Mouse (Mus musculus) spleen, postnatal 14 days (tissue): ENCODE results near the gene Camkv.

Experiments
- DNase-seq, 2 experiments: peaks; one replicate each; pipeline ENCODE4 v3.0.0; 2021 to 2022; ENCODE audit warnings: low spot score in 2 of 2

Gene Camkv

DNA sequence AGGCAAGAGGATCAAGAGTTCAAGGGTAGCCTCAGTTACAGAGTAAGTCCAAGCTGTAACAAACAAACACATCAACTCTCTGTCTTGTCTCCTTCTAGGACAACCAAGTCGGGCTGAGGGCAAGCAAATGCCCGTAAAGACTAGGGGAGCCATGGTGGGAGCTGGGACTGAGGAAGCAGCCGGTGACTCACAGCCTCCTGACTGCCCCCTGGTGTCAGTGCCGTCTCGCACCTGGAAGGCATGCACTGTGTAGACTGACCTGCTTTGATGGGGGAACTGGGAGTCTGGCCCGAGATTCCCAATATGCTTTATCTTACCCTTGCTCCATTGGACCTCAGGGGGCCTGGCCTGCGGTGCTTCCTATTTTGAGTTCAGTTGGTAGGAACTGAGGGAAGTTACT, 12.5 kb upstream of the Camkv start:
- peak in 1 of 2 experiments; percentile 24 for DNase-seq

DNA sequence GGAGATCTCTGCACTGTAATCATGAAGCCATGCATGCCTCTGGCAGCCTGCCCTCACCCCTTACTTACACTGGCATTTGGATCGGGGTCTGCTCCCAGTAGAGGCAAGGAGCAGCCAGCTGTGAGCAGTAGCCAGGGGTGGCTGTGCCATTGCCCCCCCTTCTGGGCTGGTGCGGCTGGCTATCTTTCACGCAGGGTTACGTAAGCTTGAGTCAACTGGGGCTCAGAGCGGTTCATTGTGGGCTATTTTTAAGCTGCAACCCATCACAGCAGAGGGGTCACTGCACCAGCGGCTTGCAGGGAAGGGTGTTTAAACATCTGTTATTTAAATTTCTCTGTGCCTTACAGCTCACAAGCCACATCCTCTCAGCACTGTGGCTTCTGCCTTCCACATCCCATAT, 11.5 kb upstream of the Camkv start:
- DNase-seq: no peak

DNA sequence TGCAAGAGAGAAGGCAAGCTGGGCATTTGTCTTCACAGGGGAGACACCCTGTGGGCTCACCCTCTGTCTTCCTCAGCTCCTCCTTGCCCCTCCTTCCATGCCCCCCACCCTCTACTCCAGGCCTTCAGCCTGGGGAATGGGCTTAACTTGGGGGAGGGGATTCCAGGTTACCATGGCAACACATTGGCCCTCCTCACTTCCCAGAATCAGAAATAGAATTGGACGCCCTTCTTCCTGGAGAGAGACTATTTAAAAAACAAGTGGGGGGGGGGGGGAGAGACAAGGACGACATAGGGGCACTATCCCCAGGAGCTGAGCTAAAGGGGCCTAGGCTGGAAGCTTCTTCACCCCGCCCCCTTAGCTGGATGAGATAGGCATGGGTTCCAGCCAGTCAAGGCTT, 10.2 kb upstream of the Camkv start:
- DNase-seq: no peak

DNA sequence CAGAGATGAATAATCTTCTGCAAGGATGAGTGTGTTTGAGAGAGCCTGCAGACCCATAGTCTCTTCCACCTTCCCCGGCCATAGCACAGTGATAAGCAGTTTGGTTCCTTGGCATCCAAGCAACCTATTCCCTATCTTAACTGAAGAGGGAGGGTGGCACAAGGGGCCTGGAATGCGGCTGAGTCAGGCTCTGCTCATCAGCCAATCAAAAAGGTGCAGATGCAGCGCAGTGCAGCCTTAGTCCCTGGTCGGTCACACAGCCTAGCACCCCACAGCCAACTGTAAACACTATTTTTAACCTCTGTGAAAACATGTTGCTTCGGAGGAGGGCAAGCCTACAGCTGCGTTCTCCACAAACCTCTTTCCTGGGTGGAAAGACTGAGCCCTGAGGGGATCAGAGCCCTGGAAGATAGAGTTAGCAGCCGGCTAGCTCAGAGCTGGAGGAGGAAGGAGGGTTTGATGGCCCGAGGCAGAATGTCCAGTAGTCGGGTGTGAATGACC, 8.5 kb upstream of the Camkv start:
- DNase-seq: no peak

DNA sequence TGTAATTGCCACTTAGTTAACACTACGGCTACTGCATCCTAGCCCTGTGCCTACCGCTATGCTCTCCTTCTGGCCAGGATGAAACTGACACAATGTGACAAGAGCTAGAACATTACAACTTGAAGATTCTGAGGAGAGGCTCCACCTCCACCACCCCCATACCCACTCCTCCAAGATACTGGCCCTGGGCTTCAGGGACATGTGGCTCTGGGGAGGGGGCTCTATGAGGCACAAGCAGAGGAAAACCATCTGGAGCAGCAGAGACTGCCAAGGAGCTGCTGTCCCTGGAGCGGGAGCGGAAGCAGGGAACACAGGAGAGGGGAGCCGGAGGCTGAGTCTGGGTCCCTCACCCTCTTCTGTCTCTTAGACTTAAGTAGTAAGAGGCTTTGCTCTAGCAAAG, 7.7 kb upstream of the Camkv start:
- DNase-seq: no peak

DNA sequence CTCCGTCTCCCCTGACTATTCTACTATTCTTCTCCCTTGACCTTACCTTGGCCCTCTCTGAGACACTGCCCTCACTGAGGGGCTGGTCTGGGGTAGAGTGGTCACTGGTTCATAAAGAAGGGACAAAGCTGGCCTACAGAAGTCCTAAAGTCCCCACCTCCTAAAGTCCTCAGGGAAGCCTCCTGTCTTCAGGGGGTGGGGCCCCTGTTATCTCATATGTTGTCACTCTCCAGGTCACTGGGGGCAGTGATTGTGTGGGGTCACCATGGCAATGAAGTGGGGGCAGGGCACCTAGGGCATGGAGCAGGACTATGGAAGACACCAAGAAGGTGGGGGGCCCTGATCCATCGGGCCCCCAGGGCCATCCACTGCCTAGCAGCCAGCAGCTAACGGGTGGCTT, 7.3 kb upstream of the Camkv start, which contains the start of gene Actl11:
TSS of gene Actl11 (plus strand) at position 301 of the 400 bp plus-strand sequence.
- DNase-seq: no peak

DNA sequence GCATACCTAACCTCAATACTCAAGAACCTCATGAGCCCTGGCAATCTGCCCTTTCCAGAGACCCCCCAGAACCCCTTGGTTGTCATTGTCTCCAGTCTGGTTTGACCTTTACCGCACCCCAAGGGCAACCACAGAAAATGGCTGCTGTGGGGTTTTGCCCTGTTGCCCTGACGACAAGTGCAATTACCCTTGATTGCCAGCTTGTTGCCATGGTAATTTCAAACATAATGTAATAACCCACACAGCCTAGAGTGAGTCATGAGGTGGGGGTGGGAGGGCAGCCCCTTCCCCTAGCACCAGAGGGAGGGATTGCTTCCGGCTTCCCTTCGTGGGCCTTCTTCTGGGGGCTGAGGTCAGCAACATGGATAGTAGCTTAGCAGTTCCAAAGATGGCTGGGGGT, 3.3 kb upstream of the Camkv start:
- DNase-seq: no peak

DNA sequence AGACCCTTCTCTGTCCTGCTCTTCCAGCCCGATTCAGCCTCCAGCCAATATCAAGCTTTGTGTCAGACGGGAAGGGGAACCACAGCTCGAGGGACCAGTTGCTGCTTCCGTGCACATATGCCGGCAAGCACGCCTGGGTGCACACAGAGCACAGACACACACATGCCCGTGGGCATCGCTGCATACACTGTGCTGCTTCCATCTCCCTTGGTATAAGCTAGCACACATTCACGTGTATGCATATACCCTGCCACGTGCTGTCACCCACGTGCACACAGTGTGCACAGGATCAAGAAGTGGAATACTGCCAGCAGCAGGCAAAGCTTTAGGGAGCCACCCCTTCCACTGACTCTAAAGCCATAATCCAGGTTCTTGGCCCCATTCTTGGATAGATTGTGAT, 1.3 kb upstream of the Camkv start:
- DNase-seq: no peak

DNA sequence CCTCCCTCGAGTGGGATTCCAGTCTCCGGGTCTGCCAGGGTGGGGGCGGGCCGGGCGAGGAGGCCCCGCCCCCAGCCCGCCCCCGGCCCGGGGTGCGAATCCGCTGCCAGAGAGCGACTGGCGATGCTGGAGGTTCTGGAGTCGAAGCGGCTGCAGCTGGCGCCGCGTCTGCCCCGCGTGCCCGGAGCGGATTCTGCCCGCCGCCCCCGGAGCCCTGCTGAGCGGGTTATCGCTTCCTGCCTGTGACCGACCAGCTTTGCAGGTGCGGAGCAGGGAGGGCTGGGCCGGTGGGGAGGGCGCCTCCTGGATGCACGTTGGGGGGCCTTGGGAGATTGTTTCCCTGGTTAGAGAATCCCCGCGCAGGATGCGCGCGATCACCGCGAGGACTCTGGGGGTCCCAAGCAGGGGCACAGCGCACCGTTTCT, 328 bp downstream of the Camkv start:
- peak in 1 of 2 experiments; percentile 16 for DNase-seq

DNA sequence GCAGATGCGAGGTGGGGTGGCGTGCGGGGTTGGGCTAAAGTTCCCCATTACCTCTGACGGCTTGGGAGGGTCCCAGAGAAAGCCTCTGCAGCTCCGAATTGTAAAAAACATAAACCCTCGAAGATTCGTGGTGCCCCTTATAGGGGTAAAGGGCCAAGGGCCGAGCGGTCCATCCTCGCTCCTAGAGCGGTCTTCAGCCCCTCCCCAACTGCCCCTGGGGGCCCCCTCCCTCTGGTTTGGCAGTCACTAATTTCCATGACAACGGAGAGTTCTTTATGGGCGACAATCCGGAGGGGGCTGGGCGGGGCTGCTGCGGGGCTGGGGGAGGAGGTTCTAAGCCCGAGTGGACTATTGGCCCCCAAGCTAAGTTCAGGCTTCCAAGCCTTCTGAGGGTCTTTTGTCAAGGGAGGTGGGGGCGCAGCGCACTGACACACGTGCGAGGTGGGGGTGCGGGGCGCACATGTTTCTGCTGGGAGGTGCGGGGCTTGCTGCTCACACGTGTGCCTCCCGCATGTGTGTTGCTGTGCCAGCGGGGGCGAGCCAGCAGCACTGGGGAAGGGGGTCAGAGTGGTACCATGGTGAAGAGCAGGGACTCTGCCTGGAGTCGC, 845 bp downstream of the Camkv start:
- no peak for DNase-seq

DNA sequence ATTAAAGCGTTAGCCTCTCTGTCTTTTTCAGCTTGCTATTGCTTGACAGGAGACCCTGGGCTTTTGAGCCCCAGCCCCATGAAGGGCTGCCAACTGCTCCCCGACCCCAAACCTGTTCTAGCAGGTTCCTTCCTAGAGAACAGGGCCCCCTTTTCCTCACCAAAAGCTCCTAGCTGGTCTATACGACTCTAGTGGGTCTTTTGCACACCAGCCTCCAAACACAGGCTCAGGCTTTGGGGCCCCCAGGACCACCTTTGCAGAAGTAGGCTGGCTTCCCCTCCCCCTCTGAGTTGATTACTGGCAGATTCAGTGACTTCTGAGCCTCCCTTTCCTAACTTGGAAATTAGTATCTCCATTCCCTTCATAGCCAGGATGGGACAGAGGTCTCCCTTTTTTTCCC, 1.4 kb downstream of the Camkv start:
- no peak for DNase-seq

DNA sequence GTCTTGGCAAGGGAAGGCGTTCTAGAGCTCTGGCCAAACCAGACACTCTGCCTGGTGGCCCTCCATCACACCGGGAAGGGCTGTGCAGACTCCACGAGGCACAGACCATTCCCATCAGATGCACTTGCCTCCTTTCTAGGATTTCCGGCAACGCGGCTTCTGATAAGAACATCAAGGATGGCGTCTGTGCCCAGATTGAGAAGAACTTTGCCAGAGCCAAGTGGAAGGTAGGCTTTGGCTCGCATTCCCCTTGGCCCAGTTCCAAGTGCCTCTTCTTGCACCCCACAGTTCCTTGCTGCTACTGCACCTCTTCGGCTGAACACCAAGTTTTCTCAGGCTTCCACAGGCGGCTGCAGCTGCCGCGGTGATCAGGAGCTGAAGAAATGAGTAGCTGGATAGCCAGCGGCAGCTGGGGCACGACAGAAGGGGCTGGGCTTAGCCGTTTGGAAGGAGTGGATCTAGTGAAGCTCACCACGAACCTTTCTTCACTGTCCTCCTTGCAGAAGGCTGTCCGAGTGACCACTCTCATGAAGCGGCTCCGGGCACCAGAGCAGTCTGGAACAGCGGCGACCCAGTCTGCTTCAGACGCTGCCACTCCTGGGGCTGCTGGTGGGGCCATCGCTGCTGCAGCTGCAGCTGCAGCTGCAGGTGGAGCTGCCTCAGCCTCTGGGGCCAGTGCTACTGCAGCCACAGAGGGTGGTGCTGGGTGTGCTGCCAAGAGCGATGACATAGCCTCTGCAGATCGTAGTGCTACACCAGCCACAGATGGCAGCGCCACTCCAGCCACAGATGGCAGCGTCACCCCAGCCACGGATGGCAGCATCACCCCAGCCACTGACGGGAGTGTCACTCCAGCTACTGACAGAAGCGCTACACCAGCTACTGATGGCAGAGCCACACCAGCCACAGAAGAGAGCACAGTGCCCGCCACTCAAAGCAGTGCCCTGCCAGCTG, 12.0 kb downstream of the Camkv start:
- DNase-seq: no peak

DNA sequence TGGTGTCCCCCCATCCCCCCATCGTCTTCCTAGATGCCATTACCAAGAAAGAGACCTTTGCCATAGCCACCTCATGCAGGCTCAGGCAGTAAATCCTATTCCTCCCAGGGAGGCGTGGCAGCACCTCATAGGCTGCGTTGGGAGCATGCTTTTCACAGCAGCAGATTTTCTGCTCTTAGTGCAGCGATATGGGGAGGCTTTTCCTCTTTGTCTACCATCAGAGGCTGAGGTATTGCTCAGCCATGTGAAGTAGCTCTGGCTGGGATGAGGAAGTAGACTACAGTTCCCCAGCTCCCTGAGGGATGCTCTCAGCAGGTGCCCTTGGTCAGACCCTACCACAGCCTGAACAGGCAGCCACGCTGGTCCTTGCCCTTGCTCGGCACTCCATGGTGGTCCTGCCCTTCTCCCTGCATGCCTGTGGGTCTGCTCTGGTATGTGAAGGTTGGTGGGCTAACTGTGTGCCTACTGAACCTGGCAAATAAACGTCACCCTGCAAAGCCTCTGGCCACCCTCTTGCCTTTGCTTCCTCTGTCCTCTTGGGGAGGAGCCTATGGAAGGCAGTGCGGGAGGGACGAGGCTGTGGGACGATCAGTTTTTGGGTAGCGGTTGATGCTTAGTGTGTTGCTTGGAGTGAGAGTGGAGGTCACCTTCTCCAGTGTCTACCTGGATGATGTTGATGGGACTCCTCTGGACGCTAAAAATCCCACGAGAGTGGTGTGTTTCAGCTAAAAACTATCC, 13.9 kb downstream of the Camkv start:
- no peak for DNase-seq

DNA sequence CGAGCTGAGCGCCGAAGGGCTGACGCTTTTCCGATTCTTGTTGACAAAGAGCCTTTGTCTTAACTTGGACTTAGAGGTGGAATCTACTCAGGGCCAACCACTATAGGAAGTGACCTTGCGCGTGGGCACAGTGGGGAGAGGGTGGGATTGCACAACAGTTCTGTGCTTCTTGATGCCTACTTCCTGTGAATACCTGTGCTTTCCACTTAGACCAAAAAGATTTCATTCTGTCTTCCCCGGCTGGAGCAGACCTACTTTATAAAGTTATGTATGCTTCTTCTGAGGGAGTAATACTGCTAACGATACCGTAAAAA, 14.4 kb downstream of the Camkv start, which contains the start of gene Traip:
TSS of gene Traip (plus strand) at position 215 of the 314 bp plus-strand sequence.
- DNase-seq: no peak

DNA sequence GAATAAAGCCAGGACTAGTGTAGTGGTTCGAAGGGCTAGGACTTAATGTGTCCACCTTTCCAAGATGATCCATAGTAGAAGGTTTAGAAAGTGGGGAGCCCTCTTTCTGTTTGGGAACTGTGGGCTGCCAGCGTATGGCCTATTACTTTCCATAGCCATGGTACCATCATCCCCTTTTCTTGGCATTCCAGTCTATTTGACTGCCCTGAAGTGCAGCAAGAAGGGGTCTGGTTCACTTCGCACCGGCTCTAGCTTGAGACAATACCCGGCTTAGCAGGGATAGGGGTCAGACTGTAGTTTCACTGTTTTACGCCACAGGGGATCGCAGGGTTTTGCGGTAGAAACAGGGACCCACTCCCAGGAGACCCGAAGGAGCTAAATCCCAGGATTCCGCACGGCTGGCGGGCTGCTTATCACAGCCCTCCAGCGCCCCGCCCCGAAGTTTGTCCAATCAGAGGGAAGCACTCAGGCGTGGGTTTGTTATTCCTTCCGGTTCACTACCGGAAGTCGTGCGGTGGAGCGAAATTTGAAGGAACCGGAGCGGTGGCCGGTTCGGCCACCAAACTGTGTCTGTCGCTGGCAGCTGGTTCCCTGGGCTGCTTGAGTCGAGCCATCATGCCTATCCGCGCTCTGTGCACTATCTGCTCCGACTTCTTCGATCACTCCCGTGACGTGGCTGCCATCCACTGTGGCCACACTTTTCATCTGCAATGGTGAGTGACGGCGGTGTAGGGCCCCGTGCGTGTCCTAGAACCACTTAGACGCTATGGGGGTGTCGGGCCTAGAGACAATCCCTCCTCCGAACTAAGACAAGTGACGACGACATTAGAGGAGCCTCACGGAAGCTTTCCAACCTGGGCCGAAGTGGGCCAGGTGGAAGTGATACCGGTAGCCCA, 15.2 kb downstream of the Camkv start:
- peak; percentile 78 to 83 for DNase-seq

DNA sequence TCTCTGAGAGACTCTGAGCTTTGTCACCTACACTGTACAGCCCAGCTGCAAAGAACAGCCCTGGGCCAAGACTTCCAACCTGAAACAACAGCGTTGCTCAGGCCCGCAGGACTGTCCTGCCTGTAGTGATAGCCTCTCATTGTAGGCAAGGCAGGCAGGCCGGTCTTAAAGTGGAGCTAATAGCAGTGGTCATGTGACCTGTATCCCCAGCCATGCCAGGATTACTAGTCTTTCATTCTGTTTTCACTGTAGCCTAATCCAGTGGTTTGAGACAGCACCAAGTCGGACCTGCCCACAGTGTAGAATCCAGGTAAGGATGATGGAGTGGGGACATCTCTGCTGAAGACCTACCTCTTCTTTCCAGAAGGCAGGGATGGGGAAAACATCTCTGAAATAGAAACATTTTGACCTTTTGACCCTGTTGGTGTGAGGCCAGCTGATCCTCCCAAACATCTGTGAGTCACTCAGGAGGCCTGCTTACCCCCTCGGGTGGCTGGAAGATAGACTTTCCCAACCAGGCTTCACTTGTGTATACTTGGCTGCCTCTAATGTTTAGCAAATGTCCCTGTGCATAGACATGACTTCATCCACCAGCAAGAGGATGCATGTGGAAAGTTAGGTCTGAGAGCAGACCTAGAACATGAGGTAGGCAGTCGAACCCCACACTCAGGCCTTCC, 20.3 kb downstream of the Camkv start:
- no peak for DNase-seq

DNA sequence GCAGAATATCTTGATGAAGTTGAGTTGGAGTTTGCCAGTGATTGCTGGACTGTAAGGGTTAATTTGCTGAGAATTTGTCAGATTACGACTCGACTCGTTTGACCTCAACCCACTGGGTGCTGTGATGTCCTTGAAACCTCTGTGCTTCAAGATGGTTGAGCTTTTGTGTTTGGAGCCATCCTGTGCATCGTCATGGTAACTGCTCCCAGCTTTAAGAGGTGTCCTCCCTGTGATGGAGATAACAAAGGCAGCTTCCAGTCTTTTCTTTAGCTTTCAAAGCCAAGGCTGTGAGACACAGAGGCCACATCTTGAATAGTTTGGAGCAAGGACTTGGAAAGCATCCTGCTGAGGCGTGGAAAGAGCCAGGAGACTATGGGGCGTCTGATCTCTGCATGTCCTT, 21.7 kb downstream of the Camkv start:
- no peak for DNase-seq

DNA sequence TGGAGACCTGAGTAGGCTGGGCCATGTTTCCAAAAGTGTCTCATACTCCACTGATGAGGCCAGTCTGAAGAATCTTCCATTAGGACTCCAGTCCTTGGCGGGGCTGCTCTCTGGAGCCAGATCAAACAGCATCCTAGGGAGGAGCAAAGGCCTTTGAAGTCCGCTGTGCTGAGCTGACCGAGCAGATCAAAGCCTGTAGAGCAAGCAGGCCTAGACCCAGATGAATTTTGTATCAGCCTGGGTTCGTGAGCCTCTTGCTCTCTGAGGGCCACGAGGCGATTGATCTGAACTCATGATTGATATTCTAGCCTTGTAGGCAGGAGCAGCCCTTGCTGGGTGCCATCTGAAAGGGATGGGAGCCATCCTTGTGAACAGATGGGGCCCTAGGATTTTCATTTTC, 24.4 kb downstream of the Camkv start:
- DNase-seq: no peak

DNA sequence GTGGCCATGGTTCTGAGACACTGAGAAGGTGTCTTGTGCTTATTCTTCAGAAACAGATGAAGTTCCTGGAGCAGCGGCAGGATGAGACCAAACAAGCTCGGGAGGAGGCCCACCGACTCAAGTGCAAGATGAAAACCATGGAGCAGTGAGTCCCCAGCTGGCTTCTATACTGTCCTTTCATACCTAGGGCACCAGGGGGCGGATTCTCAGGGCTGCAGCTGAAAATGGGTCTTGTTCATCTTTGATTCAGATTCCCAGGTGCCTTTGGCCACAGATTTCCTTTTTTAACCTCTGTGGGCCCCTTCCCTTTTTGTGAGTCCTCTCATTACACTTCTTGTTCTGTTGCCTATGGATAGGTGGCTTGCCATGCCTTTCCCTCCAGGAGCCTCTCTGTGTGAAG, 25.5 kb downstream of the Camkv start:
- DNase-seq: no peak

DNA sequence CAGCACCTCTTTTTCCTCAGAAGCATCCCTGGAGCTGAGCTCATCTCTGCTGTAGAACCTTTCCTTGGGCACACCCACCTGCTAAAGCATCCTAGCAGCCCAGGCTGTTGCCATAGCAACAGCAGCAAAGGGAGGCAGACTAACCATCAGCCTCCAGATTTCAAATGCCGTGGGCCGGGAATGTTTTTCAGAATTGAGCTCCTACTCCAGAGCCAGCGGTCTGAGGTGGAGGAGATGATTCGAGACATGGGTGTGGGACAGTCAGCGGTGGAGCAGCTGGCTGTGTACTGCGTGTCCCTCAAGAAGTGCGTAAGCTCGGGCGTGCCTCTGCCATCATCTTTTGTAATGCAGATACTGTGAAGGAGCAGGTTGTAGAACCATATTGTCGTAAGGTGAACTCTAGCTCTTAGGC, 25.9 kb downstream of the Camkv start:
- DNase-seq: no peak

DNA sequence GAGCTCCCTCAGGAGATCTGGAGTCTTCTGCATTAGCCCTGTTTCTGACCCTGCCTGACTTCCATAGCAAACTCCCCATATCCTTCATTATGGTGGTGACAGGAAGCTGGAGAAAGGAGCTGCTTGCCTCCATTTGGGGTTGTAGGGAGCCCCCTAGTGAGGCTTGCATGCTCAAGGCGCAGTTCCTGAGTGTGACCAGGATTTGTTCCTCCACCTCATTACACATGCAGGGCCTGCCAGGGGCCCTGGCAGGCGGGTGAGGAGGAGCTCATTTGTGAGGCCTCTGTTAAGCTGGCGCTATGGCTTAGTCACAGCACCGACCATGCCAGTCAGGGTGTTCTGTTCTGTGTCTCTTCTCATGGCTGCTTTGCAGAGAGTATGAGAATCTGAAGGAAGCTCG, 26.4 kb downstream of the Camkv start:
- DNase-seq: no peak
